Comparison of ENCODE assay signal across 10 mouse cellular contexts in genomic region chr4:120882002-120882625, GRCm38 (mm10). TPM values are rescaled to one million over a fixed set of nuclear protein-coding genes. Genes with fewer than 3 reads are reported as not detected.
DNase-seq lines count a peak whose midpoint lies in the region; ATAC-seq lines count a peak whose summit lies in the region.
"Had no signal": no experiment of that assay in that cellular context is flagged by ENCODE, and none has a peak within 500 bp of the region (broad histone marks: within the 10 kb centered on the region; RNA-seq: fewer than 3 reads in every experiment).

No protein-coding gene starts in this region.

- no peak overlapping the region for H3K4me3 ChIP-seq in kidney, embryonic 16.5 days (ENCODE audit: low read length)
- no peak overlapping the region for H3K4me3 ChIP-seq in midbrain, embryonic 14.5 days (replicated peaks; ENCODE audit: low read depth, low read length)
- H3K4me3 ChIP-seq: heart, embryonic 15.5 days; lung, embryonic 15.5 days had no signal

- H3K36me3 ChIP-seq in kidney, embryonic 16.5 days (ENCODE audit: insufficient read depth, low read length), result no peaks in the 10 kb centered on the region
- no peaks in the 10 kb centered on the region for H3K36me3 ChIP-seq in midbrain, embryonic 14.5 days (ENCODE audit: control insufficient read depth, insufficient read depth, low read length)
- H3K36me3 ChIP-seq: heart, embryonic 15.5 days; lung, embryonic 15.5 days had no signal

- 53% methylated on average over 5 of the region's 5 CpGs for WGBS in kidney, embryonic 16.5 days
- 24% methylated on average over 5 of the region's 5 CpGs for WGBS in midbrain, embryonic 14.5 days

- H3K27me3 ChIP-seq in kidney, embryonic 16.5 days (ENCODE audit: insufficient read depth, low read length), result no peaks in the 10 kb centered on the region
- no peaks in the 10 kb centered on the region for H3K27me3 ChIP-seq in midbrain, embryonic 14.5 days (ENCODE audit: control insufficient read depth, insufficient read depth, low read length)
- H3K27me3 ChIP-seq: lung, embryonic 15.5 days had no signal

- 0 out of 2 replicates have a peak, but pooled peaks have one; percentile 39 for ATAC-seq in kidney, embryonic 16.5 days (ENCODE audit: low FRiP score, low TSS enrichment)
- peak; percentile 78 to 82; a peak in 3 of 4 replicates for ATAC-seq in hematopoietic stem cell, adult 5-6 weeks (replicated peaks in 1 of 2; ENCODE audit: insufficient read depth in 1 of 2, low FRiP score in 2 of 2, low TSS enrichment in 1 of 2, low read depth in 1 of 2, poor library complexity in 2 of 2, severe bottlenecking in 2 of 2)
- ATAC-seq in midbrain, embryonic 14.5 days (ENCODE audit: low FRiP score, low TSS enrichment), result peak; percentile 79; the same call in 1 of the 2 replicates
- no peak for ATAC-seq in megakaryocyte progenitor cell, adult 5-6 weeks (replicated peaks; ENCODE audit: poor library complexity)

- H3K27ac ChIP-seq in kidney, embryonic 16.5 days (ENCODE audit: low read length), result no peak overlapping the region
- H3K27ac ChIP-seq in midbrain, embryonic 14.5 days (replicated peaks; ENCODE audit: low read depth, low read length), result peak overlapping the region; percentile 21; the same call in 1 of the 2 replicates
- H3K27ac ChIP-seq: heart, embryonic 15.5 days; lung, embryonic 15.5 days had no signal

- no peak overlapping the region for H3K9ac ChIP-seq in kidney, embryonic 16.5 days (replicated peaks; ENCODE audit: low read length)
- 0 out of 2 replicates have a peak overlapping the region, but pooled peaks have one; percentile 12 for H3K9ac ChIP-seq in midbrain, embryonic 14.5 days (replicated peaks; ENCODE audit: low read length)
- H3K9ac ChIP-seq: heart, embryonic 15.5 days; lung, embryonic 15.5 days had no signal

- H3K9me3 ChIP-seq in kidney, embryonic 16.5 days (ENCODE audit: low read length), result no peaks in the 10 kb centered on the region
- H3K9me3 ChIP-seq in midbrain, embryonic 14.5 days (ENCODE audit: control insufficient read depth, low read length), result no peaks in the 10 kb centered on the region
- H3K9me3 ChIP-seq: heart, embryonic 15.5 days; lung, embryonic 15.5 days had no signal

- H3K4me1 ChIP-seq in kidney, embryonic 16.5 days (ENCODE audit: insufficient read depth, low read length), result no peaks in the 10 kb centered on the region
- H3K4me1 ChIP-seq in midbrain, embryonic 14.5 days (ENCODE audit: control insufficient read depth, insufficient read depth, low read length), result peaks cover 28% of the 10 kb centered on the region

- no peak for DNase-seq in kidney, postnatal 10 days
- DNase-seq in midbrain, embryonic 14.5 days, result peak; percentile 86
- peak; percentile 68 for DNase-seq in thymus, postnatal 14 days
- DNase-seq in kidney, adult 9 months, result no peak
- DNase-seq in cerebellum, postnatal 4 days (ENCODE audit: low spot score in 2 of 2), result no peak

- no peak overlapping the region for H3K4me2 ChIP-seq in kidney, embryonic 16.5 days (replicated peaks; ENCODE audit: low read depth, low read length)
- no peak overlapping the region for H3K4me2 ChIP-seq in midbrain, embryonic 14.5 days (ENCODE audit: low read length)
- H3K4me2 ChIP-seq: heart, embryonic 15.5 days; lung, embryonic 15.5 days had no signal

RNA-seq across cellular contexts. Expression of gene Rims3, which starts 27.5 kb away (rescaled TPM):
- 0.41 and 0.54 TPM in 2 replicates for polyA plus RNA-seq in kidney, embryonic 16.5 days (2015; fragmentation: Nextera tagmentation; extraction: Ambion mirVana)
- 0.30 and 1.2 TPM in 2 replicates for total RNA-seq in hematopoietic stem cell, adult 5-6 weeks (2017)
- 20.7 and 20.9 TPM in 2 replicates for polyA plus RNA-seq in midbrain, embryonic 14.5 days (2014; fragmentation: Nextera tagmentation; extraction: Ambion mirVana)
- 0.02 and 0.07 TPM in 2 replicates for total RNA-seq in megakaryocyte progenitor cell, adult 5-6 weeks (2015)
- total RNA-seq in megakaryocyte progenitor cell, adult 5-6 weeks (2017), result 0.14 TPM in 1 of 2 replicates, not detected in the other

RNA-seq across cellular contexts. Expression of gene Exo5, which starts 42.7 kb away (rescaled TPM):
- 33.0 and 35.2 TPM in 2 replicates for polyA plus RNA-seq in kidney, embryonic 16.5 days (2015; fragmentation: Nextera tagmentation; extraction: Ambion mirVana)
- total RNA-seq in hematopoietic stem cell, adult 5-6 weeks (2017), result 26.9 and 27.3 TPM in 2 replicates
- polyA plus RNA-seq in midbrain, embryonic 14.5 days (2014; fragmentation: Nextera tagmentation; extraction: Ambion mirVana), result 32.5 and 33.5 TPM in 2 replicates
- total RNA-seq in megakaryocyte progenitor cell, adult 5-6 weeks (2015), result 16.2 and 18.7 TPM in 2 replicates
- total RNA-seq in megakaryocyte progenitor cell, adult 5-6 weeks (2017), result 15.6 and 21.3 TPM in 2 replicates

RNA-seq across cellular contexts. Expression of gene Nfyc, which starts 50.7 kb away (rescaled TPM):
- polyA plus RNA-seq in kidney, embryonic 16.5 days (2015; fragmentation: Nextera tagmentation; extraction: Ambion mirVana), result 123 and 133 TPM in 2 replicates
- 49.2 and 64.7 TPM in 2 replicates for total RNA-seq in hematopoietic stem cell, adult 5-6 weeks (2017)
- 89.4 and 97.5 TPM in 2 replicates for polyA plus RNA-seq in midbrain, embryonic 14.5 days (2014; fragmentation: Nextera tagmentation; extraction: Ambion mirVana)
- total RNA-seq in megakaryocyte progenitor cell, adult 5-6 weeks (2015), result 60.6 and 69.9 TPM in 2 replicates
- total RNA-seq in megakaryocyte progenitor cell, adult 5-6 weeks (2017), result 40.8 and 41.5 TPM in 2 replicates

Comparison
In these comparisons a context has a peak if more than half of its experiments do, and no peak if none do; other contexts are left out.
1. DNase-seq: peak in midbrain, embryonic 14.5 days (single experiment) and thymus, postnatal 14 days (single experiment); none in kidney, postnatal 10 days (single experiment), kidney, adult 9 months (single experiment) and cerebellum, postnatal 4 days (0 of 2).